Mouse (Mus musculus) intestine, embryonic 15.5 days (tissue): ENCODE measurements around the gene Rab3gap1. TPM values are rescaled to one million over a fixed set of nuclear protein-coding genes. Genes with fewer than 3 reads are reported as not detected.
"Not testable (repeated sequence)": the region's sequence is repeated elsewhere in the genome, so short reads cannot be mapped to it uniquely, and the experiment has no call there.

Experiments
- ATAC-seq: fragments of 200-750 bp; cut with Nextera tagmentation; 2 replicates; pipeline ENCODE4 v1.8.0; 2017; ENCODE audit warnings: moderate TSS enrichment, moderate library complexity
- H3K27ac ChIP-seq: fragments of 300-500 bp; sonication (generic); 2 replicates; pipeline ENCODE4 v1.5.1; 2015; ENCODE audit warnings: mild to moderate bottlenecking, inconsistent platforms
- H3K27me3 ChIP-seq: fragments of 300-500 bp; sonication (generic); replicated peaks from 2 replicates; pipeline ENCODE4 v1.6.1; 2015; ENCODE audit warnings: inconsistent platforms
- H3K36me3 ChIP-seq: fragments of 300-500 bp; sonication (generic); 2 replicates; pipeline ENCODE4 v1.6.1; 2015; ENCODE audit warnings: inconsistent platforms
- H3K4me1 ChIP-seq: fragments of 300-500 bp; sonication (generic); replicated peaks from 2 replicates; pipeline ENCODE4 v1.6.1; 2015; ENCODE audit warnings: inconsistent platforms
- H3K4me2 ChIP-seq: fragments of 300-500 bp; sonication (generic); replicated peaks from 2 replicates; pipeline ENCODE4 v1.6.1; 2015; ENCODE audit warnings: mild to moderate bottlenecking, inconsistent platforms
- H3K4me3 ChIP-seq: fragments of 300-500 bp; sonication (generic); replicated peaks from 2 replicates; pipeline ENCODE4 v1.5.1; 2015; ENCODE audit warnings: inconsistent platforms
- H3K9ac ChIP-seq: fragments of 300-500 bp; sonication (generic); 2 replicates; pipeline ENCODE4 v1.6.1; 2015; ENCODE audit warnings: inconsistent platforms
- H3K9me3 ChIP-seq: fragments of 300-500 bp; sonication (generic); 2 replicates; pipeline ENCODE4 v1.6.1; 2016; ENCODE audit warnings: inconsistent platforms
- WGBS: fragments of 180-500 bp; shearing (Covaris S2); methylation state at CpG from one replicate; pipeline ENCODE4 v1.1.7; 2015; 5-methylcytosine and 5-hydroxymethylcytosine counted together
- polyA plus RNA-seq: library from polyadenylated mRNA; unstranded; fragments of >200 nt; fragmentation: Nextera tagmentation; extraction: Ambion mirVana; gene quantifications from 2 replicates; pipeline ENCODE4 v1.2.1, GENCODE M21; 2015

Gene Rab3gap1
- polyA plus RNA-seq, 1 experiment from 2014 or later: 22.4 TPM

DNA sequence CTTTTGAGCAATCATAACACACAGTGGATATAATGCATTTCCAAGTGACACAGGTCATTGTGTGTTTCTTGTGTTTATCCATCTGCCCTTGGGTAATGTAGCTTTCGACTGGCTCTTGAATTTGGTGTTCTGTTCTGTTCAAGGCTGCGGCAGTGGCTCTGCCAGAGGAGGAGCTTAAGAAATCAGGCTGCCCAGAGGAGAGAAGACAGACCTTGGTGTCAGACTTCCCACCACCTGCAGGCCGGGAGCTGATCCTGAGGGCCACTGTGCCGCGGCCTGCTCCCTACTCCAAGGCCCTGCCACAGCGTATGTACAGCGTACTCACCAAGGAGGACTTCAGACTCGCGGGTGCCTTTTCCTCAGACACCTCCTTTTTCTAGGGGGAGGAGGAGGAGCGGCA, 73.7 kb downstream of the Rab3gap1 start:
- Histone ChIP-seq H3K36me3 (peaks cover 38% of the 10 kb centered on the region), H3K9me3 (no peaks in the 10 kb centered on the region), H3K27ac (no peak overlapping the region), H3K4me2 (no peak overlapping the region), H3K4me3 (no peak overlapping the region), H3K4me1 (peaks cover 7% of the 10 kb centered on the region), H3K9ac (no peak overlapping the region), H3K27me3 (no peaks in the 10 kb centered on the region)
- ATAC-seq: no peak
- WGBS: 84% methylated on average over 10 of the region's 10 CpGs

DNA sequence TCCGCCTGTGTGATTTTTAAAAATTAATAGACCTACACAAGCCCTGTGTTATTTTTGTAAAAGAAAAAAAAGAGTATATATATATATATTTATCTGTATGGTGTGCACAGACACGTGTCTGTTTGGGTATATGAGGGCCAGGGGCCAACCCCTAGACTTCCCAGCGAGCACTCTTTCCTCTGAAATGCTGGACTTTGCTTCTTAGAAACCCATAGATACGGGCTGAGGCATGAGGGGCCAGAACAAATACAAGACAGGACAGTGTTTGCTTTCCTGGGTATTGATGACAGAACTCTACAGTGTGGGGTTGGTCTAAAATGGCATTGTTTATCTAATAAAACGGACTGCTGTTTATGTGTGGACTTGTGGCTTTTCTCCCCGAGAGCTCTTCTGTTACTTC, 74.9 kb downstream of the Rab3gap1 start:
- H3K27me3 ChIP-seq: no peaks in the 10 kb centered on the region
- H3K4me2 ChIP-seq: no peak overlapping the region
- H3K27ac ChIP-seq: no peak overlapping the region
- peaks cover 26% of the 10 kb centered on the region for H3K36me3 ChIP-seq
- no peaks in the 10 kb centered on the region for H3K9me3 ChIP-seq
- no peak overlapping the region for H3K4me3 ChIP-seq
- 33% methylated on average over 6 of the region's 6 CpGs for WGBS
- no peak overlapping the region for H3K9ac ChIP-seq
- H3K4me1 ChIP-seq: peaks cover 7% of the 10 kb centered on the region
- peak; percentile 55 for ATAC-seq

DNA sequence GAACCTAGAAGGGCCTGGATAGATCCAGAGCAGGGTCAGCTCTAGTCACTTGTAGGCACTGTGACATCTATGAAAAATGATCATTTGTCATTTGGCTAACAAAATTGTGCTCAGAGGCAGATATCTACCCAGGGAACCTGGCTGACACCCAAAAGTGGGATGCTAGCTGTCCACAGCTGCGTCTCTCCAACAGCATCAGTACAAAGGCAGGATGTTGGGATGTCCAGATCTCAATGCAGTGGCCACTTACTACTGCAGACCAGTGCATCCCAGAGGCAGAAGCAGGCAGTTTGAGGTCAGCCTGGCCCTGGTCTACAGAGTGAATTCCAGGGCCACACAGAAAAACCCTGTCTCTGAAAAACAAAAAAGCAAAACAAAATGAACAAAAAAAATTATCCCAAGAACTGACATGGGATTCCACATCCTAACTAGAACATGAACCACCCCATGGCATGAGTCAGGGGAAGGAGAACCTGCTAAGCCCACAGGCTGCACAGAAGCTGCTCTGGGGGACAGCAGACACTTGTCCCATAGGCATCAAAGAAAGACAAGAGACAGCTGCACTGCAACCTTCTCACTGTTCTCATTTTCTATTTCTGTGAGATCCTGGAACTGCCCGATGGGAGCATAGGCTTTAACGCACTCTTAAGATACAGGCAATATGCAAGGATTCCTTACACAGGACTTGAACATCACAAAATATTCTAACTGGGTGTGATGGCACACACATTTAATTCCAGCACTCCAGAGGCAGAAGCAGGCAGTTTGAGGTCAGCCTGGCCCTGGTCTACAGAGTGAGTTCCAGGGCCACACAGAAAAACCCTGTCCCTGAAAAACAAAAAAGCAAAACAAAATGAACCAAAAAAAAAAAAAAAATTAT, 77.4 kb downstream of the Rab3gap1 start:
- H3K27ac ChIP-seq: 0 out of 2 replicates have a peak overlapping the region, but pooled peaks have one; percentile 22
- WGBS: 68% methylated on average over 3 of the region's 3 CpGs

DNA sequence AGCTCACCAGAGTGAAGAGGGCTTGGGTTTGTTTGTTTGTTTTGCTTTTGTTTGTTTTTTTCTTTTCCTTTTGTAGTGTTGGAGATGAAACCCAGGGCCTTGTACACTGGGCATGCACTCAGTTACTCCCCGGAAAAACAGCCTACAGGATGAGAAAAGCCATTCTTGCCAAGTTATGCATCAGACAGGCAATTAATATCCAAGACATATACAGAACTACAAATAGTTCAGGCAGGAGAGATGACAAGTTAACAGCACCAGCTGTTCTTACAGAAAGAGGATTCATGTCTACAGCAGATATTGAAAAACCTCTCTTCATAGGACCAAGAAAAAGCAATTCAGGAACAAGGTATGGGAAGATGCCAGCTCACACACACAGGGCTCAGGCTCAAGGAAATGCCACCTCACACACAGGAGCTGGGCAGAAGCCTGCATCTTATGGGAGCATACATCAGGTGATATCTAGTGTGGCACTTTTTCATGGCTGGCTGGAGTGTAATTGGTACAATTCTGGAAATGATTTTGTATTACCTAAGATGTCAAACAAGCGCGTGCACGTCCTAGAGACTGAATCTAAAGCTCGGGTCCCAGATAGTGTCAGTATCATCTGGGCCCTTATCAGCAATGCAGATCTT, 78.2 kb downstream of the Rab3gap1 start:
- no peak for ATAC-seq
- Histone ChIP-seq H3K27ac (no peak overlapping the region), H3K4me3 (no peak overlapping the region), H3K9ac (no peak overlapping the region), H3K27me3 (no peaks in the 10 kb centered on the region), H3K9me3 (no peaks in the 10 kb centered on the region), H3K4me1 (peaks cover 7% of the 10 kb centered on the region), H3K36me3 (peaks cover 7% of the 10 kb centered on the region; the same call in 1 of the 2 replicates), H3K4me2 (no peak overlapping the region)
- 75% methylated on average over 5 of the region's 5 CpGs for WGBS

More for the DNA sequence above, 77.4 kb downstream of the Rab3gap1 start:
- no peak for ATAC-seq
- H3K4me3 ChIP-seq: no peak overlapping the region
- H3K9ac ChIP-seq: no peak overlapping the region
- H3K27me3 ChIP-seq: no peaks in the 10 kb centered on the region
- H3K4me2 ChIP-seq: no peak overlapping the region
- H3K4me1 ChIP-seq: peaks cover 7% of the 10 kb centered on the region
- H3K36me3 ChIP-seq: peaks cover 10% of the 10 kb centered on the region; the same call in 1 of the 2 replicates
- H3K9me3 ChIP-seq: no peaks in the 10 kb centered on the region

DNA sequence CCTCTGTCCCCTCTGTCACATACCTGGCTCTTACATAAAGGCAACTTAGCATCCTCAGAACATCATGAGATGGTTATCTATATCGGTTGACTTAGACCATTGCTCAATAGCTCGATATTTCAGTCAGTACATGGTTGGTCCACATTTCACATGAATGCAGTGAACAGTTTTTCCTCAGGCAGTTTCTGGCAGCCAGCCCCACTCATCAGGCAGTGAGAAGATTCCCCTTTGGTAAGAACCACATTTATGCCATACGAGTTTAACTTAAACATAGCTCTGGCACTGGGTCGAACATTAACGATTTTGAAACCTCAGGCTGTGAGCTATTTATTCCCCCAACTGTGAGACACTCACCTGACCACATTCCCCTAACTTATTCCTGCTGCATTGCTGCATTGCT, 80.2 kb downstream of the Rab3gap1 start:
- ATAC-seq: no peak
- no peak overlapping the region for H3K4me2 ChIP-seq
- H3K36me3 ChIP-seq: peaks cover 3% of the 10 kb centered on the region; the same call in 1 of the 2 replicates
- peaks cover 3% of the 10 kb centered on the region; the same call in 1 of the 2 replicates for H3K4me1 ChIP-seq
- no peak overlapping the region for H3K9ac ChIP-seq
- no peaks in the 10 kb centered on the region for H3K27me3 ChIP-seq
- no peak overlapping the region for H3K27ac ChIP-seq
- no peak overlapping the region for H3K4me3 ChIP-seq
- H3K9me3 ChIP-seq: no peaks in the 10 kb centered on the region
- 87% methylated on average over 5 of the region's 5 CpGs for WGBS

DNA sequence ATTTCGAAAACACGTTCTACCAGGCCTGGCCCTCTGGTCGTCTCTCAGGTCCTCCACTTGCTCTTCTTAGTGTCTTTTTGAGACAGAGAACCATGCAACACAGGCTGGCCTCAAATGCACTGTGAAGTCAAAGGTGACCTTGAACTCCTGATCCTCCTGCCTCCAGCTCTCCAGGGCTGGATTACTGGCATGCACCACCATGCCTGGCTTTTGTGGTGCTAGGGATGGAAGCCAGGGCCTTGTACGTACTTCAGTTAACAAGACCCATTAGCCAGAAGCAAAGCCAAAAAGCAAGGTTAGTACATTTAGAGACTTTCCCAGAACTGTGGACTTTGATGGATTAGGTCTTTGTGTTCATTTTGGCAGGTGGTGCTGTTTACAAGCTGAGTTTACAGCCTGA, 83.7 kb downstream of the Rab3gap1 start:
- Histone ChIP-seq H3K27ac (no peak overlapping the region), H3K4me3 (no peak overlapping the region), H3K36me3 (no peaks in the 10 kb centered on the region), H3K9me3 (no peaks in the 10 kb centered on the region), H3K4me2 (no peak overlapping the region), H3K27me3 (no peaks in the 10 kb centered on the region), H3K4me1 (no peaks in the 10 kb centered on the region), H3K9ac (no peak overlapping the region)
- no peak for ATAC-seq
- 93% methylated on average over 4 of the region's 4 CpGs for WGBS

DNA sequence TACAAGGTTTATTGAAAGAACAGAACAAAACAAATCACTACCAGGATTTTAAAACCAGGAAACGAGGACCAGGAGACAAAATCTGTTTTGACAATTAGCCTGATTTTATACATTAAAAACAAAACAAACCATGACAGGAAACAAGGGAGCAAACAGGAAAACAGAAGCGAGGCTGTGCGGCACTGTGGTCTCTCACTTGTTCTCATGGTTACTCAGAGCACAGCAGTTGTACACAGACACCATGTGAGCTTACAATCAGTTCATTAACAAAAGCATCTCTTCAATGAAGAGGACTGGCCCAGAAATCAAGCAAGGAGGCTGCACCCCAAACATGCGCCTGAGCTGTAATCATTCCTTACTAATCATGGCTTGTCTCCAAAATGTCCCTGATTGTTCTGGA, 85.6 kb downstream of the Rab3gap1 start:
- not testable (repeated sequence) for ATAC-seq, H3K4me2 ChIP-seq, H3K4me1 ChIP-seq, H3K27ac ChIP-seq, H3K9me3 ChIP-seq, H3K27me3 ChIP-seq, H3K9ac ChIP-seq, H3K36me3 ChIP-seq, H3K4me3 ChIP-seq
- WGBS: 79% methylated on average over 4 of the region's 4 CpGs

DNA sequence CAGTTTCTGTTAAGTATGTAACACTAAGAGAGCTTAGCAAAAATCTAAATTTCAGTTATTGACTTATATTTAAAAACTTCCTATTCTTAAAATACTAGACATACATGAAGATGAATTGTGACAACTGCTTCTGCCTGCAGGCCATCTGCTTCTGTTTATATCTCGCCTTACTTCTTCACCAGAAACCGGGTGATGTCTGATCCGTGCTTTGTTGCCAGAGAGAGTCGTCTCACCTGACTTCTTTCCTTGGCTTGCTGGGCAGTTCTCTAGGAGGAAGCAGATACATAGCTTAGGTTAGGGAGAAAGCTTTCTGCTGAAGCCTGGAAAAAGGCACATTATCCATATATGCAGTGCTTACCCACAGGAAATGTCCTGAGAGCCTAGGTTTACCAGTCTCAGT, 86.2 kb downstream of the Rab3gap1 start:
- no peak overlapping the region for H3K9ac ChIP-seq
- no peaks in the 10 kb centered on the region for H3K4me1 ChIP-seq
- WGBS: 53% methylated on average over 4 of the region's 4 CpGs
- H3K36me3 ChIP-seq: no peaks in the 10 kb centered on the region
- H3K27me3 ChIP-seq: no peaks in the 10 kb centered on the region
- H3K4me3 ChIP-seq: no peak overlapping the region
- no peak overlapping the region for H3K4me2 ChIP-seq
- no peak for ATAC-seq
- no peak overlapping the region for H3K27ac ChIP-seq
- H3K9me3 ChIP-seq: no peaks in the 10 kb centered on the region

DNA sequence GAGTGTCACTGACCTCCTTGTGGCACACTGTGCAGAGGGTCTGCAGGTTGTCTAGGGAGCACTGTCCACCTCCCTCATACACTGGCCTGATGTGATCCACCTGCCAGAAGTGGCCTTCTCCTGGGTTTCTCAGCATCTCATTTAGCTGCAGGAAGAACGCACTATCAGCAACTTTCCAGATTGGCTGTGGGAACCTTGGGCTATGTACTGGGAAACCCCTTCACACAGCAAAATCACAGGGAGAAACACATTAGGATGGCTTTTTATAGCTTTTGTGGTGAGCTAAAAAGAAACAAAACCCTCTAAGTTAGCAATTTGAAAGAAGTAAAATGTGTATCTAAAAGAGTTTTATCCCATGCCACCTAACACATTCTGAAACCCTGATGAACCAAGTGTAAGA, 88.0 kb downstream of the Rab3gap1 start:
- Histone ChIP-seq H3K4me3 (no peak overlapping the region), H3K9ac (no peak overlapping the region), H3K27me3 (no peaks in the 10 kb centered on the region), H3K4me1 (no peaks in the 10 kb centered on the region), H3K9me3 (no peaks in the 10 kb centered on the region), H3K36me3 (no peaks in the 10 kb centered on the region; the same call in 1 of the 2 replicates), H3K4me2 (no peak overlapping the region), H3K27ac (no peak overlapping the region)
- no peak for ATAC-seq
- WGBS: 95% methylated on average over 1 of the region's 1 CpGs

DNA sequence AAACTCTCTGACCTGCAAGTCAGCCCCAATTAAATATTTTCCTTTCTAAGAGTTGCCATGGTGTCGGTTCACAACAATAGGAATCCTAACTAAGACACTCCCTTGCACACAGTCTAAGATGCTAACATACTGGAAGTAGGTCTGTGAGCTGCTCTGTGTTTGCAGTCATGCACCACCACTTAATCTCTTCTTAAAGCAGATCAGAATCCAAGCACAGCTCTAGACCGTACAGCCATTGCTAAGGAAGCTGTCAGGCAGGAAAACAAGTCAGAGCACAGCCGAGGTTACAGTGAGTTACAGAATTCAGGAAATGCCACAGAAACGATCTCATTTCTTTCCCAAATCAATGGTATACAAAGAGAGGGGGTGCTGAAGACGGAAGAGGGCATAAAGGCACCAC, 90.2 kb downstream of the Rab3gap1 start:
- WGBS: 50% methylated on average over 5 of the region's 5 CpGs
- no peak for ATAC-seq
- Histone ChIP-seq H3K4me3 (no peak overlapping the region), H3K36me3 (no peaks in the 10 kb centered on the region; the same call in 1 of the 2 replicates), H3K4me2 (no peak overlapping the region), H3K27me3 (no peaks in the 10 kb centered on the region), H3K4me1 (no peaks in the 10 kb centered on the region), H3K27ac (no peak overlapping the region), H3K9me3 (no peaks in the 10 kb centered on the region), H3K9ac (no peak overlapping the region)

DNA sequence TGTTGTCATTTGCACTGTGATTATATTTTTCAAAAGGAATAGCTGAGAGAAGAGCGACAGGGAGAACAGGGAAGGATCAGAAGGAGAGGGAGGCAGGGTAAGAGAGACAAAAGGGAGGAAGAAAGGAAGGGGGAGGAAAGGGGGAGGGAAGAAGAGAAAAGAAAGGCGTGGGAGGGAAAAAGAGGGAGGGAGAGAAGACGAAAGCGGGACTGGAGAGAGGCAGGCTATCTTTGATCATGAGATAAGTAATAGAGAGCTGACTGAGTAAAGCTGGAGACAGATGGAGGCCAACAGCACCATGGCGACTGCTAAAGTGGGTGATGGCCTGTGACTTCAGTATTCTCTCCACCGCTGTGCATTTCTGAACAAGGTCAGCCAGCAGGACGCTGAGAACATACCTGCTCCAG, 90.7 kb downstream of the Rab3gap1 start:
- 51% methylated on average over 7 of the region's 7 CpGs for WGBS
- H3K4me1 ChIP-seq: no peaks in the 10 kb centered on the region
- H3K27me3 ChIP-seq: no peaks in the 10 kb centered on the region
- H3K9me3 ChIP-seq: no peaks in the 10 kb centered on the region
- no peak overlapping the region for H3K9ac ChIP-seq
- no peak for ATAC-seq
- no peak overlapping the region for H3K4me3 ChIP-seq
- no peaks in the 10 kb centered on the region; the same call in 1 of the 2 replicates for H3K36me3 ChIP-seq
- no peak overlapping the region for H3K4me2 ChIP-seq
- no peak overlapping the region for H3K27ac ChIP-seq

DNA sequence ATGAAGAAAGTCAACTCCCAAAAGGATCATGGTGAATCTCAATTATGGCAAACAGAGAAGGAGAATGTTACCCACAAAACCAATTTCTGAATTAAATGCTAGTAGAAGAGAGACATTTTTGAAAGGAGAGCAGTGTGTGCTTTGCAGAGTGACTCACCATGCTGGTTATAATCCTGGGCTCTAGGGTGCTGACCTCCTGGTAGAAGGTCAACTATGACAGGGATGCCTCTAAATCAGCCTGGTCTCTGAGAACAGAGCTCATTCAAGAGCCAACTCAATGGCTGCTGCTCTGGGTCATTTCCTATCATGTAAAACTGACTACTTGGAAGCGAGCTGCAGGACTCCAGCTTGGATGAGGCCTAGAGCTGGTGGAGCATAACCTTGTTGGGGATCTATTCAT, 92.6 kb downstream of the Rab3gap1 start:
- Histone ChIP-seq H3K4me2 (no peak overlapping the region), H3K9me3 (no peaks in the 10 kb centered on the region), H3K27me3 (no peaks in the 10 kb centered on the region), H3K36me3 (no peaks in the 10 kb centered on the region; the same call in 1 of the 2 replicates), H3K9ac (no peak overlapping the region), H3K4me1 (no peaks in the 10 kb centered on the region), H3K27ac (no peak overlapping the region), H3K4me3 (no peak overlapping the region)
- 86% methylated on average over 1 of the region's 1 CpGs for WGBS
- ATAC-seq: no peak
